Mouse (Mus musculus): ENCODE measurements at regions not wholly inside any gene's neighbourhood (a gene's known extent, or its start where the extent isn't known, plus 50 kb on each side); places are given as distances from the start of the nearest gene placed in this dataset.

GRCm38 (mm10) chr4:35300848-35301247 is 74.9 kb upstream of the C9orf72 start:
- TF ChIP-seq CTCF (IDR thresholded peaks at IDR 0.05) (no peak), POLR2A (IDR thresholded peaks at IDR 0.05; ENCODE audit: insufficient read depth, low read depth, low read length) (no peak), EP300 (IDR thresholded peaks at IDR 0.05; ENCODE audit: insufficient read depth, low read depth, low read length) (no peak)

All from heart, adult 2 months (tissue).